Mouse (Mus musculus): ENCODE data around the gene Fkbp5. TPM values are rescaled to one million over a fixed set of nuclear protein-coding genes. Genes with fewer than 3 reads are reported as not detected.

Gene Fkbp5
- polyA plus RNA-seq, 1 experiment from 2014 or later, result 12.1 TPM

- H3K27ac ChIP-seq (ENCODE audit: low read depth, low read length), result no peak overlapping the region
- H3K9me3 ChIP-seq (ENCODE audit: control insufficient read depth, low read length), result no peaks in the 10 kb centered on the region
- H3K36me3 ChIP-seq (ENCODE audit: control insufficient read depth, insufficient read depth, low read length), result no peaks in the 10 kb centered on the region
- no peaks in the 10 kb centered on the region; the same call in 1 of the 2 replicates for H3K27me3 ChIP-seq (ENCODE audit: control insufficient read depth, insufficient read depth, low read length)
- ATAC-seq (ENCODE audit: low FRiP score), result no peak
- no peaks in the 10 kb centered on the region; the same call in 1 of the 2 replicates for H3K4me1 ChIP-seq (replicated peaks; ENCODE audit: control insufficient read depth, insufficient read depth, low read length)
- DNase-seq (ENCODE audit: low spot score), result no peak
- no peak overlapping the region for H3K9ac ChIP-seq (ENCODE audit: low read depth, low read length)
- no peak overlapping the region for H3K4me3 ChIP-seq (ENCODE audit: low read depth, low read length)
- 69% methylated on average over 6 of the region's 6 CpGs for WGBS
- no peak overlapping the region for H3K4me2 ChIP-seq (replicated peaks; ENCODE audit: low read depth, low read length)
Measured at GRCm38 (mm10) chr17:28504182-28504581, 13.1 kb downstream of the Fkbp5 start.

- H3K4me3 ChIP-seq (ENCODE audit: low read depth, low read length), result no peak overlapping the region
- H3K9ac ChIP-seq (ENCODE audit: low read depth, low read length), result no peak overlapping the region
- ATAC-seq (ENCODE audit: low FRiP score) (no peak), DNase-seq (ENCODE audit: low spot score) (no peak)
- H3K27ac ChIP-seq (ENCODE audit: low read depth, low read length), result no peak overlapping the region
- no peak overlapping the region for H3K4me2 ChIP-seq (replicated peaks; ENCODE audit: low read depth, low read length)
- 83% methylated on average over 7 of the region's 7 CpGs for WGBS
- no peaks in the 10 kb centered on the region for H3K9me3 ChIP-seq (ENCODE audit: control insufficient read depth, low read length)
- H3K27me3 ChIP-seq (ENCODE audit: control insufficient read depth, insufficient read depth, low read length), result no peaks in the 10 kb centered on the region; the same call in 1 of the 2 replicates
- no peaks in the 10 kb centered on the region for H3K36me3 ChIP-seq (ENCODE audit: control insufficient read depth, insufficient read depth, low read length)
- no peaks in the 10 kb centered on the region; the same call in 1 of the 2 replicates for H3K4me1 ChIP-seq (replicated peaks; ENCODE audit: control insufficient read depth, insufficient read depth, low read length)
Measured at GRCm38 (mm10) chr17:28502196-28502821, 15.0 kb downstream of the Fkbp5 start.

GRCm38 (mm10) chr17:28500465-28500864 lies 16.9 kb downstream of the Fkbp5 start:
- 77% methylated on average over 3 of the region's 3 CpGs for WGBS
- Histone ChIP-seq H3K36me3 (ENCODE audit: control insufficient read depth, insufficient read depth, low read length) (no peaks in the 10 kb centered on the region), H3K4me2 (replicated peaks; ENCODE audit: low read depth, low read length) (no peak overlapping the region), H3K9ac (ENCODE audit: low read depth, low read length) (no peak overlapping the region), H3K4me1 (replicated peaks; ENCODE audit: control insufficient read depth, insufficient read depth, low read length) (no peaks in the 10 kb centered on the region; the same call in 1 of the 2 replicates), H3K27me3 (ENCODE audit: control insufficient read depth, insufficient read depth, low read length) (no peaks in the 10 kb centered on the region), H3K4me3 (ENCODE audit: low read depth, low read length) (no peak overlapping the region), H3K9me3 (ENCODE audit: control insufficient read depth, low read length) (no peaks in the 10 kb centered on the region), H3K27ac (ENCODE audit: low read depth, low read length) (no peak overlapping the region)
- DNase-seq (ENCODE audit: low spot score) (no peak), ATAC-seq (ENCODE audit: low FRiP score) (no peak)

- Histone ChIP-seq H3K4me1 (replicated peaks; ENCODE audit: control insufficient read depth, insufficient read depth, low read length) (no peaks in the 10 kb centered on the region; the same call in 1 of the 2 replicates), H3K9ac (ENCODE audit: low read depth, low read length) (no peak overlapping the region), H3K36me3 (ENCODE audit: control insufficient read depth, insufficient read depth, low read length) (no peaks in the 10 kb centered on the region), H3K4me2 (replicated peaks; ENCODE audit: low read depth, low read length) (no peak overlapping the region), H3K9me3 (ENCODE audit: control insufficient read depth, low read length) (no peaks in the 10 kb centered on the region), H3K27me3 (ENCODE audit: control insufficient read depth, insufficient read depth, low read length) (no peaks in the 10 kb centered on the region), H3K4me3 (ENCODE audit: low read depth, low read length) (no peak overlapping the region), H3K27ac (ENCODE audit: low read depth, low read length) (no peak overlapping the region)
- DNase-seq (ENCODE audit: low spot score) (no peak), ATAC-seq (ENCODE audit: low FRiP score) (no peak)
- WGBS, result 78% methylated on average over 2 of the region's 2 CpGs
Measured at GRCm38 (mm10) chr17:28499190-28499589, 18.1 kb downstream of the Fkbp5 start.

GRCm38 (mm10) chr17:28495832-28496231 lies 21.5 kb downstream of the Fkbp5 start:
- Histone ChIP-seq H3K27me3 (ENCODE audit: control insufficient read depth, insufficient read depth, low read length) (no peaks in the 10 kb centered on the region), H3K4me3 (ENCODE audit: low read depth, low read length) (no peak overlapping the region), H3K9me3 (ENCODE audit: control insufficient read depth, low read length) (no peaks in the 10 kb centered on the region), H3K27ac (ENCODE audit: low read depth, low read length) (no peak overlapping the region), H3K4me2 (replicated peaks; ENCODE audit: low read depth, low read length) (no peak overlapping the region), H3K36me3 (ENCODE audit: control insufficient read depth, insufficient read depth, low read length) (no peaks in the 10 kb centered on the region), H3K9ac (ENCODE audit: low read depth, low read length) (no peak overlapping the region), H3K4me1 (replicated peaks; ENCODE audit: control insufficient read depth, insufficient read depth, low read length) (no peaks in the 10 kb centered on the region)
- no peak for ATAC-seq (ENCODE audit: low FRiP score)
- no peak for DNase-seq (ENCODE audit: low spot score)
- WGBS, result 95% methylated on average over 8 of the region's 8 CpGs

GRCm38 (mm10) chr17:28491035-28491770 lies 26.1 kb downstream of the Fkbp5 start:
- ATAC-seq (ENCODE audit: low FRiP score) (no peak), DNase-seq (ENCODE audit: low spot score) (no peak)
- Histone ChIP-seq H3K27me3 (ENCODE audit: control insufficient read depth, insufficient read depth, low read length) (no peaks in the 10 kb centered on the region), H3K4me1 (replicated peaks; ENCODE audit: control insufficient read depth, insufficient read depth, low read length) (no peaks in the 10 kb centered on the region), H3K9ac (ENCODE audit: low read depth, low read length) (no peak overlapping the region), H3K27ac (ENCODE audit: low read depth, low read length) (no peak overlapping the region), H3K4me2 (replicated peaks; ENCODE audit: low read depth, low read length) (no peak overlapping the region), H3K9me3 (ENCODE audit: control insufficient read depth, low read length) (no peaks in the 10 kb centered on the region), H3K36me3 (ENCODE audit: control insufficient read depth, insufficient read depth, low read length) (no peaks in the 10 kb centered on the region), H3K4me3 (ENCODE audit: low read depth, low read length) (no peak overlapping the region)
- 70% methylated on average over 14 of the region's 14 CpGs for WGBS

- DNase-seq (ENCODE audit: low spot score) (no peak), ATAC-seq (ENCODE audit: low FRiP score) (no peak)
- 70% methylated on average over 7 of the region's 7 CpGs for WGBS
- Histone ChIP-seq H3K36me3 (ENCODE audit: control insufficient read depth, insufficient read depth, low read length) (no peaks in the 10 kb centered on the region), H3K9ac (ENCODE audit: low read depth, low read length) (no peak overlapping the region), H3K4me2 (replicated peaks; ENCODE audit: low read depth, low read length) (no peak overlapping the region), H3K27me3 (ENCODE audit: control insufficient read depth, insufficient read depth, low read length) (no peaks in the 10 kb centered on the region), H3K9me3 (ENCODE audit: control insufficient read depth, low read length) (no peaks in the 10 kb centered on the region), H3K4me1 (replicated peaks; ENCODE audit: control insufficient read depth, insufficient read depth, low read length) (peaks cover 3% of the 10 kb centered on the region; the same call in 1 of the 2 replicates), H3K4me3 (ENCODE audit: low read depth, low read length) (no peak overlapping the region), H3K27ac (ENCODE audit: low read depth, low read length) (no peak overlapping the region)
Measured at GRCm38 (mm10) chr17:28488258-28489013, 28.9 kb downstream of the Fkbp5 start.

GRCm38 (mm10) chr17:28487584-28488257 lies 29.6 kb downstream of the Fkbp5 start:
- H3K27ac ChIP-seq (ENCODE audit: low read depth, low read length), result no peak overlapping the region
- ATAC-seq (ENCODE audit: low FRiP score) (no peak), DNase-seq (ENCODE audit: low spot score) (no peak)
- H3K9ac ChIP-seq (ENCODE audit: low read depth, low read length), result no peak overlapping the region
- no peaks in the 10 kb centered on the region for H3K27me3 ChIP-seq (ENCODE audit: control insufficient read depth, insufficient read depth, low read length)
- no peak overlapping the region for H3K4me3 ChIP-seq (ENCODE audit: low read depth, low read length)
- no peaks in the 10 kb centered on the region for H3K9me3 ChIP-seq (ENCODE audit: control insufficient read depth, low read length)
- 92% methylated on average over 18 of the region's 18 CpGs for WGBS
- H3K4me2 ChIP-seq (replicated peaks; ENCODE audit: low read depth, low read length), result no peak overlapping the region
- peaks cover 3% of the 10 kb centered on the region; the same call in 1 of the 2 replicates for H3K4me1 ChIP-seq (replicated peaks; ENCODE audit: control insufficient read depth, insufficient read depth, low read length)
- H3K36me3 ChIP-seq (ENCODE audit: control insufficient read depth, insufficient read depth, low read length), result no peaks in the 10 kb centered on the region
